Mouse (Mus musculus) retina, postnatal 7 days (tissue): ENCODE data around the gene Agtpbp1.
A peak's percentile ranks its signal among the peaks of the same experiment; 100 is the strongest.

Source experiments
- DNase-seq: peaks from one replicate; pipeline ENCODE4 v3.0.0-alpha.2; 2012; ENCODE audit warnings: low read depth, low spot score

Agtpbp1 gene

DNA sequence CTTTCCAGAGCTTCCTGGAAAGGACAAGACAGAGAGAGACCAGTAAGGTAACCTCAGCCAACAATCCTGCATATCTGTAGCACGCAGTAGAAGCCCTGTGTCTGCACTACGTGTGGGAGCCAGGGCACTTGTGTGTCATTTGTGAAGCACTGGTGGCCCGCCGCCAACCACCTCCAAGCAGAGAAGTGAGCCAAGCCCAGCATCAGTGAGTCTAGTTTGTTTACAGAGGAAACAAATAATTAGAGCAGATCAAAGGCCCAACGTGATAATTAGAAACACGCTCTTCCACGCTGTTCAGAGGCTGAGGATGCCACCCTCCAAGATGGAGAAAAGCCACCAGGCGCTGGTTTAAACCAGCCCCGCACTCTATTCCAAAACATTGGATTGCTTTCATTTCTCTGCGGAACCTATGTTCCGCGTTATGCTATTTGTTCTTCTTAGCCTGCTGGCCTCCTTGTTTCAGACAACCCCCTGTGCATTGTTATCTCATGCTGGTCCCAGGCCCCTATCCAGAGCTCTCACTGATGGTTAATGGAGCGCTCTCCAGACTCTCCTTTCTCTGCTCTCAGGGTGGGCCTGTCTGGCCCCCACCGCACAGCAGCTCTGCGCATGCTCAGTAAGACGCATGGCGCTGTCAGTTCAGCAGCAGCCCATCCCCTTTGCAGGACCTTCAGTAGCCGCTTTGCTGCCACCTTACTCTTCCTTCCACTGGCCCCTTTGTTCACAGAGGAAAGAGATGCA, 153.7 kb downstream of the Agtpbp1 start:
- DNase-seq: no peak

DNA sequence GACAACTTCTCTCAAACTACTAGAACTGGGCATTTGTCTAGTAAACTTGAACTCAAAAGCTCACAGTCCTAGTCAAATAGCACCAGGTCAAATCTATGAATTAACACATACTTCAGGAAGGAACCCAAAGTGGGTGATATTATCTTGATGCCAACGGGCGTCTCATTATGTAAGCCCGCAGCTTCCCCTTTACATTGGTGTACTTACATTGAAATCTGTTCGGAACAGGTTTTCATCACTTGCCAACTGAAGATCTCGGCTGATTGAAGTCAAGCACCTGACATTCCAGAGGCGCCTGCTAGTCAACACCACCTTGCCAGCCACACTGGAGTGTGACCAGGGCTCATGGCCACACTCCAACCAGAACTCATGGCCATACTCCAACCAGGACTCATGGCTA, 155.7 kb downstream of the Agtpbp1 start:
- no peak for DNase-seq

DNA sequence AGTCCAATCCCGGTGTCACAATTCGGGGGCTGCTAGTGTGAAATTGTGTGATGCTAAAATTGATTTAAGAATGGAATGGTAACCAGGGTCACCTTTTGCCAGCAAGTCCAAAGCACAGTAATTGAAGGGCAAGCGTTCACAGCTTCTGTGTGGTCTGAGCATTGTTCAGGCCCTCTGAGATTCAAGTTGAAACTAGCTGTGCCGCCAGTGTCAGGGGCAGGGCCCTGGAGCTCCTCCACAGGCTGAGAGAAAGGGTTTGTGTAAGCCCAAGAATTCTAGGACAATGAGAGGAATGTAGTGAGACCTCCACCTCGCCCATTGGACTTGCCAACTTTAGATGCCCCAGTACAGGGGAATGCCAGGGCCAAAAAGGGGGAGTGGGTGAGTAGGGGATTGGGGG, 161.2 kb downstream of the Agtpbp1 start:
- DNase-seq: no peak

DNA sequence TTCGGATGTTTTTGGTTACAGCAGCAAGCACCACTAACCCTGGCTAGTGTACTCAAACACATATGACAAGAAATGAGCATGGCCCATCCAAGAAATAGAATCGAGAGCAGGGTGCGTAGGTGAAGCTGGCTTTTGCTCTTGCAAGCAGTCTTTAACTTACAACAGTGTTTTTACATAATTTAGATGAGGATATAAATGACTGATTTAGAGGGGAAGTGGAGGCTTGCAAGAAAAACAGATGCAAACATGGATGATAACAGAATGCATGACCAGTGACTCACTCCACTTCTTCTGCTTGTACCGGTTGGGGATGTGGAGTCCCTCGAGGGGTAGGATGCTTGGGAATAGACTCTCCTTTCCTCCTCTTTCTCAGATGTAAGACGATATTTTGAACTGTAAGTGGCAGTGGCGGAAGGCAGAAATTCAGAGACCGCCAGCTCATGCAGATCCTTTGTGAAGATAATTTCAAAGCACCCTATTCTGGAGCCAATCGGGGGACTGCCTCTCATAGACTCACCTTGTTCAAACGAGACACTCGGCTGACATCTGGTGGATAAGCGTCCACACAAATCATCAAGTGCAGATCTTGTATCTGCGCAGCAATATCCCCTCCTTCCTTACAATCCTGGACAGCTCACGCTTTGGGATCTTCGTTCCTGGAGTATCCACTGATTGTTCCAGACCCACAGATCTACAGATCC, 168.3 kb downstream of the Agtpbp1 start:
- DNase-seq: no peak

DNA sequence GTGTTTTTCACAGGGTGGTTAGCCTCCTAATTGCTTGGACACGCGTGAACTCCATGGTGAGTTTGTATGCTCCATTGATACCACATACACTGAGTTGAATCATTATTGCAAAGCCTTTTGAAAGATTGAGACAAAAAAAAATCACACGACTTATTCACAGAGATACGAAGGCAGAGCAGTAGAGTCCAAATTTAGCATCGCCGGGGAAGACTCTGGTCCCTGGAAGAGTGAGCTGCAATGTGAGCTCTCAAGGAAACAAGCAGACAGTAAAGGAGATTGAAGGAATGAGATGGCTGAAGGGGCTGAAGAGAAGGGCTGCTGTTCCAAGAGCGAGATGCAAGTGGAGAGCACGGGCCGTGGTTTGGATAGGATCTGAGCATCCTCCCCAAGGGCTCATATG, 171.1 kb downstream of the Agtpbp1 start:
- DNase-seq: no peak

DNA sequence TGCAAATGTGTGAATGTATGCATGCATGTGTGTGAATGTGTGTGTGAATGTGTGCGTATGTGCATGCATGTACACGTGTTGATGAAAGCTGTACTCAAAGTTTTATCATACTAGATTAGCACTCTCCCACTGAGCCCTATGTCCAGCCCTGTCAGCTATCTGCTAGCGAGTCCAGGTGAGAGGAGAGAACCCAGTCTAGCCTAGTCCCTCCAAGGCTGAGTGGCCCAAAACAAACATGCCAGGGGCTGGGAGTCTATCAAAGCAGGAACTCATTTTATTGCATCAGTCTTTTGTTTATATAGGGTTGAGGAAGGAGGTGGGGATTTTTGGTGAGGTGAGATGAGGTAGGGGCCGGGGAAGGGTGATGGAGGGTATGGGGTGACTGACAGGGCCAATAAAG, 172.4 kb downstream of the Agtpbp1 start:
- DNase-seq: no peak

DNA sequence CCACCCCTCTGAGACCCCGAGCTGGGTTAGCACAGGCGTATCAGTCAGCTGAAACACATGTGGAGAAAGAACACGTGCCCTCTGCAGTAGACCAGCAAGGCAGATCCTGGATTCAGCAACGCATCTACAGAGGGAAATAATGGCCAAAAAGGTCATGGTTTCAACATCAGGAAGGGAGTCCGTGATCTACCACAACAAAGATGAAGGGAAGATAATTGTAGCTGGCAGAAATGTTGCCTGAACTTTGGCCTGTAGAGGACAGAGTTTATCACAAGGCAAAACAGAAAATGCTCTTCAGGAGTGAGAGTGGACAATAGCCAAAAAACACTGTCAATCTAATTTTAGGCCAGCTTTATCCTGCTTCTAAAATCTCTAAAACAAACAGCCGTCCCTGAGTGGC, 177.8 kb downstream of the Agtpbp1 start:
- DNase-seq: no peak

DNA sequence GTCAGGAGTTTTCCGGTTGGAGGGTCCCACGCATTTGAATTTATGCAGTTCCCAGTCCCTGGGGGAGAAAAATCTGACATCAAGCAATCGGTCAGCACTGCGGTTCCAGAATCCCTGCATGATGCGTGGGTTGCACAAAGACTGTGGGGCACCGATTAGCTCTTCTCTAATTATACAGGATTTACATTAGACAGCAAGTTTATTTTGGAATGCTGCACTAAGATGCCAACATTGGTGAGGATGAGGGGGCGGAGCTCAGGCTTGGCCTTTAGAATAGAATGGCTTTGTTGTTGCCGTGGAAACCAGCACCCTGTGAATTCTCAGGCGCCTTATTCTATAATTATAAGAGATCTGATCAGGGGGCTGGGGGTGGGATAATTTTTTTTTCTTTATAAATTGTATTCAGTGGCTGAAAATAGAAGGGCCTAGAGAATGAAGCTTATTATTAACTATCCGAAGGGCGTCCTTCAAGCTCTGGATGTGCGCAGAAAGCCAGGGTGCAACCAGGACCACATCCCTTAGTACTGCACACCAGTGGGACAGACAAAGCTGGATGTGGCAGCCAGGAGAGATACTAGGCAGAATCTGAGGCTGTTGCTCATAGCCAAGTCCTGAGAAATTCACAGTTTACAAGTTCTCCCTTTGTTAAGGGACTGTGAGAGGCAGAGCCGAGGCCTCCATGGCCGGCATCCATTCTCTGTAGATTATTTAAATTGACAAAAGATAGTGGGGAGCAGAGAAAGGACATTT, 182.8 kb downstream of the Agtpbp1 start:
- no peak for DNase-seq

DNA sequence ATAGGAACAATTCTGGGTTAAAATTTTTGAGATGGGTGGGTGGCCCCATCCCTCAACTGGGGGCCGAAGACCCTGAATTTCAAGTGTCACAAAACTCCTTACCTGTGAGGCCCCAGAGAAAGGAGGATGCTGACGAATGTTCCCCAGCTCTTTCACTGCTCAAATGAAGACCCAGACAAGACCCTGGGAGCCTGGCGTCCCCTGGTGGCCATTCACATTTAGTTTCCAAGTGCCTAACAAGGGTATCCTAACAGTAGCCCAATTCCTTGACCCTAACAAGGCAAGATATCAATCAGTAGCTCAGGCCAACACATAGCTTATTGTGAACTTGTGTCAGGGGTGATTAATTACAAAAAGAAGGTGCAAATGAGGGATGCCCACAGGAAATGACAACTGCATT, 187.5 kb downstream of the Agtpbp1 start:
- peak; percentile 19 for DNase-seq
